Mouse (Mus musculus): ENCODE data around the gene Pin1rt1. TPM values are rescaled to one million over a fixed set of nuclear protein-coding genes. Genes with fewer than 3 reads are reported as not detected.

Pin1rt1 gene
- total RNA-seq (2014; fragmentation: Nextera tagmentation) = not detected in 2 replicates
- total RNA-seq (2017) = not detected in 2 replicates
- polyA plus RNA-seq (2012) = not detected in 2 replicates

- 0 out of 2 replicates have a peak, but pooled peaks cover 2% of the 10 kb centered on the region for H3K4me1 ChIP-seq (ENCODE audit: insufficient read depth, low read depth, low read length)
- DNase-seq (ENCODE audit: low spot score) (no peak), ATAC-seq (ENCODE audit: extremely low read depth, insufficient number of reproducible peaks, low FRiP score, poor library complexity, severe bottlenecking) (no peak)
- H3K9me3 ChIP-seq (replicated peaks) = no peaks in the 10 kb centered on the region
- H3K4me3 ChIP-seq (ENCODE audit: low read depth, low read length) = no peak within 1 kb of the TSS
- no peaks in the 10 kb centered on the region for H3K36me3 ChIP-seq (replicated peaks)
- TF ChIP-seq GATA1 (IDR thresholded peaks at IDR 0.05; ENCODE audit: borderline replicate concordance, low read length) = no peak
- no peak for TF ChIP-seq POLR2AphosphoS5 (IDR thresholded peaks at IDR 0.05; ENCODE audit: insufficient replicate concordance, low read depth, low read length)
- no peak for TF ChIP-seq CTCF (IDR thresholded peaks at IDR 0.05; ENCODE audit: low read depth, low read length)
- TF ChIP-seq TAL1 (conservative IDR thresholded peaks at IDR 0.05; ENCODE audit: low read depth, low read length) = no peak
- no peak for TF ChIP-seq GATA2 (IDR thresholded peaks at IDR 0.05; ENCODE audit: borderline replicate concordance, low read depth, low read length)
- peaks cover 2% of the 10 kb centered on the region; the same call in 1 of the 2 replicates for H3K27me3 ChIP-seq (ENCODE audit: insufficient read depth, low read length)
Observed at GRCm38 (mm10) chr2:104716279-104716678, at the start of gene Pin1rt1. Pin1rt1 (minus strand) TSS chr2:104716379.

- Histone ChIP-seq H3K27me3 (ENCODE audit: insufficient read depth, low read length) (no peaks in the 10 kb centered on the region), H3K36me3 (replicated peaks) (peaks cover 18% of the 10 kb centered on the region), H3K4me3 (ENCODE audit: low read depth, low read length) (no peak overlapping the region), H3K9me3 (replicated peaks) (no peaks in the 10 kb centered on the region), H3K4me1 (ENCODE audit: insufficient read depth, low read depth, low read length) (no peaks in the 10 kb centered on the region)
- DNase-seq (ENCODE audit: low spot score) = no peak
- ATAC-seq (ENCODE audit: extremely low read depth, insufficient number of reproducible peaks, low FRiP score, poor library complexity, severe bottlenecking) = no peak
- TF ChIP-seq GATA2 (IDR thresholded peaks at IDR 0.05; ENCODE audit: borderline replicate concordance, low read depth, low read length) (no peak), POLR2AphosphoS5 (IDR thresholded peaks at IDR 0.05; ENCODE audit: insufficient replicate concordance, low read depth, low read length) (no peak), GATA1 (IDR thresholded peaks at IDR 0.05; ENCODE audit: borderline replicate concordance, low read length) (no peak), CTCF (IDR thresholded peaks at IDR 0.05; ENCODE audit: low read depth, low read length) (no peak), TAL1 (conservative IDR thresholded peaks at IDR 0.05; ENCODE audit: low read depth, low read length) (no peak)
Observed at GRCm38 (mm10) chr2:104764018-104764417, 47.8 kb upstream of the Pin1rt1 start.

GRCm38 (mm10) chr2:104763134-104763703 is 47.0 kb upstream of the Pin1rt1 start:
- H3K4me1 ChIP-seq (ENCODE audit: insufficient read depth, low read depth, low read length) = no peaks in the 10 kb centered on the region
- DNase-seq (ENCODE audit: low spot score) = no peak

GRCm38 (mm10) chr2:104750611-104751010 is 34.4 kb upstream of the Pin1rt1 start:
- ATAC-seq (ENCODE audit: extremely low read depth, insufficient number of reproducible peaks, low FRiP score, poor library complexity, severe bottlenecking) (no peak), DNase-seq (ENCODE audit: low spot score) (no peak)
- Histone ChIP-seq H3K9me3 (replicated peaks) (no peaks in the 10 kb centered on the region), H3K27me3 (ENCODE audit: insufficient read depth, low read length) (no peaks in the 10 kb centered on the region), H3K4me3 (ENCODE audit: low read depth, low read length) (no peak overlapping the region), H3K4me1 (ENCODE audit: insufficient read depth, low read depth, low read length) (peaks cover 4% of the 10 kb centered on the region; the same call in 1 of the 2 replicates), H3K36me3 (replicated peaks) (peaks cover 4% of the 10 kb centered on the region)
- no peak for TF ChIP-seq GATA2 (IDR thresholded peaks at IDR 0.05; ENCODE audit: borderline replicate concordance, low read depth, low read length)
- no peak for TF ChIP-seq GATA1 (IDR thresholded peaks at IDR 0.05; ENCODE audit: borderline replicate concordance, low read length)
- TF ChIP-seq TAL1 (conservative IDR thresholded peaks at IDR 0.05; ENCODE audit: low read depth, low read length) = no peak
- TF ChIP-seq POLR2AphosphoS5 (IDR thresholded peaks at IDR 0.05; ENCODE audit: insufficient replicate concordance, low read depth, low read length) = no peak
- TF ChIP-seq CTCF (IDR thresholded peaks at IDR 0.05; ENCODE audit: low read depth, low read length) = no peak

More at GRCm38 (mm10) chr2:104763134-104763703, 47.0 kb upstream of the Pin1rt1 start:
- H3K36me3 ChIP-seq (replicated peaks) = peaks cover 15% of the 10 kb centered on the region
- ATAC-seq (ENCODE audit: extremely low read depth, insufficient number of reproducible peaks, low FRiP score, poor library complexity, severe bottlenecking) = no peak
- no peak for TF ChIP-seq TAL1 (conservative IDR thresholded peaks at IDR 0.05; ENCODE audit: low read depth, low read length)
- no peak for TF ChIP-seq GATA2 (IDR thresholded peaks at IDR 0.05; ENCODE audit: borderline replicate concordance, low read depth, low read length)
- no peak for TF ChIP-seq POLR2AphosphoS5 (IDR thresholded peaks at IDR 0.05; ENCODE audit: insufficient replicate concordance, low read depth, low read length)
- TF ChIP-seq CTCF (IDR thresholded peaks at IDR 0.05; ENCODE audit: low read depth, low read length) = no peak
- TF ChIP-seq GATA1 (IDR thresholded peaks at IDR 0.05; ENCODE audit: borderline replicate concordance, low read length) = no peak
- H3K4me3 ChIP-seq (ENCODE audit: low read depth, low read length) = no peak overlapping the region
- H3K27me3 ChIP-seq (ENCODE audit: insufficient read depth, low read length) = no peaks in the 10 kb centered on the region
- H3K9me3 ChIP-seq (replicated peaks) = no peaks in the 10 kb centered on the region

- DNase-seq (ENCODE audit: low spot score) = no peak
- Histone ChIP-seq H3K27me3 (ENCODE audit: insufficient read depth, low read length) (peaks cover 2% of the 10 kb centered on the region; the same call in 1 of the 2 replicates), H3K4me3 (ENCODE audit: low read depth, low read length) (no peak overlapping the region), H3K4me1 (ENCODE audit: insufficient read depth, low read depth, low read length) (peaks cover 6% of the 10 kb centered on the region; the same call in 1 of the 2 replicates), H3K36me3 (replicated peaks) (peaks cover 4% of the 10 kb centered on the region), H3K9me3 (replicated peaks) (no peaks in the 10 kb centered on the region)
- no peak for ATAC-seq (ENCODE audit: extremely low read depth, insufficient number of reproducible peaks, low FRiP score, poor library complexity, severe bottlenecking)
- no peak for TF ChIP-seq GATA1 (IDR thresholded peaks at IDR 0.05; ENCODE audit: borderline replicate concordance, low read length)
Observed at GRCm38 (mm10) chr2:104748652-104749183, 32.5 kb upstream of the Pin1rt1 start.

- Histone ChIP-seq H3K4me3 (ENCODE audit: low read depth, low read length) (no peak overlapping the region), H3K9me3 (replicated peaks) (no peaks in the 10 kb centered on the region), H3K36me3 (replicated peaks) (no peaks in the 10 kb centered on the region), H3K27me3 (ENCODE audit: insufficient read depth, low read length) (peaks cover 8% of the 10 kb centered on the region), H3K4me1 (ENCODE audit: insufficient read depth, low read depth, low read length) (peaks cover 14% of the 10 kb centered on the region)
- TF ChIP-seq GATA1 (IDR thresholded peaks at IDR 0.05; ENCODE audit: borderline replicate concordance, low read length) = no peak
- no peak for TF ChIP-seq GATA2 (IDR thresholded peaks at IDR 0.05; ENCODE audit: borderline replicate concordance, low read depth, low read length)
- TF ChIP-seq POLR2AphosphoS5 (IDR thresholded peaks at IDR 0.05; ENCODE audit: insufficient replicate concordance, low read depth, low read length) = no peak
- no peak for TF ChIP-seq TAL1 (conservative IDR thresholded peaks at IDR 0.05; ENCODE audit: low read depth, low read length)
- no peak for TF ChIP-seq CTCF (IDR thresholded peaks at IDR 0.05; ENCODE audit: low read depth, low read length)
- DNase-seq (ENCODE audit: low spot score) (no peak), ATAC-seq (ENCODE audit: extremely low read depth, insufficient number of reproducible peaks, low FRiP score, poor library complexity, severe bottlenecking) (no peak)
Observed at GRCm38 (mm10) chr2:104746251-104746650, 30.1 kb upstream of the Pin1rt1 start.
